Mouse (Mus musculus) hindbrain, postnatal 0 days (tissue): ENCODE data around the gene A430005L14Rik. TPM values are rescaled to one million over a fixed set of nuclear protein-coding genes. Genes with fewer than 3 reads are reported as not detected.

Experiments
- ATAC-seq: fragments of 200-750 bp; cut with Nextera tagmentation; 2 replicates; pipeline ENCODE4 v1.8.0; 2017; ENCODE audit warnings: mild to moderate bottlenecking, moderate TSS enrichment, moderate library complexity
- DNase-seq: peaks from one replicate; pipeline ENCODE4 v3.0.0-alpha.2; 2015; ENCODE audit warnings: low spot score
- H3K27ac ChIP-seq: fragments of 300-500 bp; sonication (generic); 2 replicates; pipeline ENCODE4 v1.5.1; 2014; ENCODE audit warnings: mild to moderate bottlenecking
- H3K27me3 ChIP-seq: fragments of 300-500 bp; sonication (generic); 2 replicates; pipeline ENCODE4 v1.6.1; 2014; ENCODE audit warnings: low read length, mixed read lengths; ENCODE audit not compliant: insufficient read depth
- H3K36me3 ChIP-seq: fragments of 300-500 bp; sonication (generic); 2 replicates; pipeline ENCODE4 v1.6.1; 2014; ENCODE audit warnings: low read length, mixed read lengths; ENCODE audit not compliant: insufficient read depth
- H3K4me1 ChIP-seq: fragments of 300-500 bp; sonication (generic); 2 replicates; pipeline ENCODE4 v1.6.1; 2014; ENCODE audit warnings: antibody characterized with exemption, low read length, mixed read lengths; ENCODE audit not compliant: insufficient read depth
- H3K4me2 ChIP-seq: fragments of 300-500 bp; sonication (generic); 2 replicates; pipeline ENCODE4 v1.6.1; 2014; ENCODE audit warnings: low read depth, mild to moderate bottlenecking, low read length, moderate library complexity, mixed read lengths
- H3K4me3 ChIP-seq: fragments of 300-500 bp; sonication (generic); 2 replicates; pipeline ENCODE4 v1.5.1; 2014; ENCODE audit warnings: low read length
- H3K9ac ChIP-seq: fragments of 300-500 bp; sonication (generic); replicated peaks from 2 replicates; pipeline ENCODE4 v1.6.1; 2014; ENCODE audit warnings: mild to moderate bottlenecking, low read length, moderate library complexity, mixed read lengths
- H3K9me3 ChIP-seq: fragments of 300-500 bp; sonication (generic); 2 replicates; pipeline ENCODE4 v1.6.1; 2016; ENCODE audit warnings: low read length, mixed read lengths
- CTCF ChIP-seq: IDR thresholded peaks from 2 replicates; pipeline ENCODE4 v1.5.1; 2016; ENCODE audit warnings: antibody characterized with exemption, control low read depth, low read depth
- WGBS: fragments of 180-500 bp; shearing (Covaris S2); extraction: QIAGEN DNeasy Blood & Tissue Kit; methylation state at CpG from one replicate; pipeline ENCODE4 v1.1.7; 2014; 5-methylcytosine and 5-hydroxymethylcytosine counted together
- polyA plus RNA-seq: library from polyadenylated mRNA; unstranded; fragments of >200 nt; fragmentation: Nextera tagmentation; extraction: Ambion mirVana; gene quantifications from 2 replicates; pipeline ENCODE4 v1.2.1, GENCODE M21; 2015
- total RNA-seq: library from RNA; depleted of rRNA; stranded (reverse); fragments of >200 nt; gene quantifications from 2 replicates; pipeline ENCODE4 v1.2.3, GENCODE M21; 2014

A430005L14Rik gene
- total and polyA plus RNA-seq, 2 experiments from 2014 or later = 45.3 to 47.4 TPM

GRCm38 (mm10) chr4:153951150-153951549, 5.9 kb upstream of the A430005L14Rik start:
- Histone ChIP-seq H3K4me1 (no peaks in the 10 kb centered on the region), H3K27ac (no peak overlapping the region), H3K4me2 (no peak overlapping the region), H3K4me3 (no peak overlapping the region), H3K9me3 (no peaks in the 10 kb centered on the region), H3K9ac (no peak overlapping the region), H3K27me3 (no peaks in the 10 kb centered on the region), H3K36me3 (no peaks in the 10 kb centered on the region)
- no peak for DNase-seq
- no peak for TF ChIP-seq CTCF
- no peak for ATAC-seq
- WGBS = 54% methylated on average over 3 of the region's 3 CpGs

- Histone ChIP-seq H3K27ac (no peak overlapping the region), H3K36me3 (no peaks in the 10 kb centered on the region), H3K4me3 (no peak overlapping the region), H3K4me2 (no peak overlapping the region), H3K9ac (no peak overlapping the region), H3K9me3 (no peaks in the 10 kb centered on the region), H3K27me3 (no peaks in the 10 kb centered on the region), H3K4me1 (0 out of 2 replicates have a peak, but pooled peaks cover 3% of the 10 kb centered on the region)
- ATAC-seq = no peak
- no peak for DNase-seq
- WGBS = 18% methylated on average over 5 of the region's 5 CpGs
- no peak for TF ChIP-seq CTCF
These were observed 5.3 kb upstream of the A430005L14Rik start for GRCm38 (mm10) chr4:153951692-153952091.

- no peak for TF ChIP-seq CTCF
- ATAC-seq (no peak), DNase-seq (peak; percentile 66)
- peaks cover 10% of the 10 kb centered on the region for H3K4me1 ChIP-seq
- peak overlapping the region; percentile 90; the same call in 1 of the 2 replicates for H3K27ac ChIP-seq
- H3K4me3 ChIP-seq = no peak overlapping the region
- peaks cover 8% of the 10 kb centered on the region for H3K36me3 ChIP-seq
- H3K9ac ChIP-seq = no peak overlapping the region
- no peaks in the 10 kb centered on the region for H3K9me3 ChIP-seq
- no peaks in the 10 kb centered on the region for H3K27me3 ChIP-seq
- no peak overlapping the region for H3K4me2 ChIP-seq
- 53% methylated on average over 8 of the region's 8 CpGs for WGBS
These were observed 1.4 kb upstream of the A430005L14Rik start for GRCm38 (mm10) chr4:153955651-153956050.

GRCm38 (mm10) chr4:153957444-153958250, 610 bp downstream of the A430005L14Rik start:
- no peaks in the 10 kb centered on the region for H3K9me3 ChIP-seq
- peak overlapping the region; percentile 90 for H3K27ac ChIP-seq
- 1% methylated on average over 35 of the region's 37 CpGs for WGBS
- peak overlapping the region; percentile 71 for H3K4me2 ChIP-seq
- peaks cover 28% of the 10 kb centered on the region for H3K36me3 ChIP-seq
- H3K4me1 ChIP-seq = peaks cover 10% of the 10 kb centered on the region
- peak; percentile 39 for DNase-seq
- TF ChIP-seq CTCF = no peak
- H3K27me3 ChIP-seq = no peaks in the 10 kb centered on the region
- peak overlapping the region; percentile 76 for H3K9ac ChIP-seq
- peak; percentile 66 for ATAC-seq
- peak overlapping the region; percentile 72 for H3K4me3 ChIP-seq

GRCm38 (mm10) chr4:153962631-153963030, 5.6 kb downstream of the A430005L14Rik start:
- Histone ChIP-seq H3K27me3 (no peaks in the 10 kb centered on the region), H3K4me2 (no peak overlapping the region), H3K36me3 (peaks cover 49% of the 10 kb centered on the region), H3K9ac (no peak overlapping the region), H3K4me1 (peaks cover 6% of the 10 kb centered on the region), H3K4me3 (no peak overlapping the region), H3K27ac (no peak overlapping the region), H3K9me3 (no peaks in the 10 kb centered on the region)
- ATAC-seq (no peak), DNase-seq (no peak)
- 88% methylated on average over 7 of the region's 7 CpGs for WGBS
- TF ChIP-seq CTCF = no peak

- DNase-seq = no peak
- no peaks in the 10 kb centered on the region for H3K27me3 ChIP-seq
- H3K4me2 ChIP-seq = no peak overlapping the region
- H3K36me3 ChIP-seq = peaks cover 55% of the 10 kb centered on the region
- H3K4me3 ChIP-seq = no peak overlapping the region
- no peak for TF ChIP-seq CTCF
- no peak overlapping the region for H3K27ac ChIP-seq
- no peak for ATAC-seq
- H3K9ac ChIP-seq = no peak overlapping the region
- no peaks in the 10 kb centered on the region for H3K4me1 ChIP-seq
- 90% methylated on average over 5 of the region's 5 CpGs for WGBS
- no peaks in the 10 kb centered on the region for H3K9me3 ChIP-seq
These were observed 9.6 kb downstream of the A430005L14Rik start for GRCm38 (mm10) chr4:153966651-153967050.

- ATAC-seq (no peak), DNase-seq (no peak)
- no peak overlapping the region for H3K4me3 ChIP-seq
- 79% methylated on average over 2 of the region's 2 CpGs for WGBS
- H3K36me3 ChIP-seq = peaks cover 47% of the 10 kb centered on the region
- H3K4me1 ChIP-seq = no peaks in the 10 kb centered on the region
- no peaks in the 10 kb centered on the region for H3K9me3 ChIP-seq
- H3K4me2 ChIP-seq = no peak overlapping the region
- no peak overlapping the region for H3K27ac ChIP-seq
- no peak overlapping the region for H3K9ac ChIP-seq
- no peaks in the 10 kb centered on the region for H3K27me3 ChIP-seq
- TF ChIP-seq CTCF = no peak
These were observed 10.5 kb downstream of the A430005L14Rik start for GRCm38 (mm10) chr4:153967556-153967955.
